Mouse (Mus musculus) kidney, adult 2 months (tissue): ENCODE data around the gene Rsl1.
"Not testable (repeated sequence)": the region's sequence is repeated elsewhere in the genome, so short reads cannot be mapped to it uniquely, and the experiment has no call there.

Experiments
- CTCF ChIP-seq: fragments of 200-500 bp; conservative IDR thresholded peaks from 2 replicates; pipeline ENCODE4 v1.5.1; 2011; ENCODE audit warnings: low read depth, mild to moderate bottlenecking, control low read depth, low read length, moderate library complexity, mixed read lengths; ENCODE audit not compliant: insufficient read depth, insufficient read length
- POLR2A ChIP-seq: fragments of 200-500 bp; IDR thresholded peaks from one replicate; pipeline ENCODE4 v1.6.1; 2011; ENCODE audit warnings: low read depth, low read length, control low read depth

- TF ChIP-seq CTCF, POLR2A: not testable (repeated sequence)
Measured at GRCm38 (mm10) chr13:67127507-67127906, 45.5 kb upstream of the Rsl1 start.
